Mouse (Mus musculus) neural tube, embryonic 11.5 days (tissue): ENCODE results near the gene Wnt3a. TPM values are rescaled to one million over a fixed set of nuclear protein-coding genes. Genes with fewer than 3 reads are reported as not detected.
"Not testable (repeated sequence)": the region's sequence is repeated elsewhere in the genome, so short reads cannot be mapped to it uniquely, and the experiment has no call there.

Experiments used
- ATAC-seq: fragments of 200-750 bp; cut with Nextera tagmentation; 2 replicates; pipeline ENCODE4 v1.8.0; 2017; ENCODE audit warnings: moderate number of reproducible peaks, mild to moderate bottlenecking, moderate TSS enrichment, moderate library complexity; ENCODE audit not compliant: insufficient read depth, low FRiP score, low TSS enrichment
- DNase-seq: peaks from one replicate; pipeline ENCODE4 v3.0.0-alpha.2; 2015; ENCODE audit warnings: low spot score
- H3K27ac ChIP-seq: fragments of 300-500 bp; sonication (generic); 2 replicates; pipeline ENCODE4 v1.5.1; 2014; ENCODE audit warnings: low read depth, mild to moderate bottlenecking, low read length
- H3K27me3 ChIP-seq: fragments of 300-500 bp; sonication (generic); 2 replicates; pipeline ENCODE4 v1.6.1; 2014; ENCODE audit warnings: mild to moderate bottlenecking, low read length, mixed read lengths; ENCODE audit not compliant: control insufficient read depth, insufficient read depth
- H3K36me3 ChIP-seq: fragments of 300-500 bp; sonication (generic); 2 replicates; pipeline ENCODE4 v1.6.1; 2014; ENCODE audit warnings: mild to moderate bottlenecking, low read length, moderate library complexity, mixed read lengths; ENCODE audit not compliant: control insufficient read depth, insufficient read depth
- H3K4me1 ChIP-seq: fragments of 300-500 bp; sonication (generic); 2 replicates; pipeline ENCODE4 v1.6.1; 2014; ENCODE audit warnings: low read length, mixed read lengths; ENCODE audit not compliant: control insufficient read depth, insufficient read depth
- H3K4me2 ChIP-seq: fragments of 300-500 bp; sonication (generic); 2 replicates; pipeline ENCODE4 v1.6.1; 2014; ENCODE audit warnings: low read depth, mild to moderate bottlenecking, moderate library complexity
- H3K4me3 ChIP-seq: fragments of 300-500 bp; sonication (generic); 2 replicates; pipeline ENCODE4 v1.5.1; 2014; ENCODE audit warnings: low read depth, low read length
- H3K9ac ChIP-seq: fragments of 300-500 bp; sonication (generic); 2 replicates; pipeline ENCODE4 v1.6.1; 2014; ENCODE audit warnings: mild to moderate bottlenecking, low read length
- H3K9me3 ChIP-seq: fragments of 300-500 bp; sonication (generic); 2 replicates; pipeline ENCODE4 v1.6.1; 2016; ENCODE audit warnings: low read length; ENCODE audit not compliant: control insufficient read depth
- WGBS: fragments of 180-500 bp; shearing (Covaris S2); extraction: QIAGEN DNeasy Blood & Tissue Kit; methylation state at CpG from one replicate; pipeline ENCODE4 v1.1.7; 2014; 5-methylcytosine and 5-hydroxymethylcytosine counted together
- polyA plus RNA-seq: library from polyadenylated mRNA; unstranded; fragments of >200 nt; fragmentation: Nextera tagmentation; extraction: Ambion mirVana; gene quantifications from 2 replicates; pipeline ENCODE4 v1.2.1, GENCODE M21; 2014

Wnt3a gene
- polyA plus RNA-seq, 1 experiment from 2014 or later: 3.3 TPM

- no peaks in the 10 kb centered on the region for H3K9me3 ChIP-seq
- H3K4me3 ChIP-seq: no peak overlapping the region
- peaks cover 22% of the 10 kb centered on the region for H3K4me1 ChIP-seq
- no peaks in the 10 kb centered on the region for H3K36me3 ChIP-seq
- no peak overlapping the region for H3K9ac ChIP-seq
- no peak overlapping the region for H3K4me2 ChIP-seq
- 45% methylated on average over 22 of the region's 22 CpGs for WGBS
- DNase-seq: no peak
- H3K27me3 ChIP-seq: peaks cover 47% of the 10 kb centered on the region
- ATAC-seq: no peak
- H3K27ac ChIP-seq: no peak overlapping the region
Observed at GRCm38 (mm10) chr11:59305008-59305820, 14.7 kb upstream of the Wnt3a start.

GRCm38 (mm10) chr11:59302700-59303569 lies 12.4 kb upstream of the Wnt3a start:
- no peaks in the 10 kb centered on the region for H3K36me3 ChIP-seq
- no peak overlapping the region for H3K9ac ChIP-seq
- H3K4me1 ChIP-seq: peaks cover 9% of the 10 kb centered on the region
- no peak for ATAC-seq
- WGBS: 38% methylated on average over 5 of the region's 10 CpGs
- H3K4me2 ChIP-seq: no peak overlapping the region
- peak; percentile 82 for DNase-seq
- no peak overlapping the region for H3K4me3 ChIP-seq
- H3K27ac ChIP-seq: no peak overlapping the region
- H3K27me3 ChIP-seq: peaks cover 37% of the 10 kb centered on the region
- no peaks in the 10 kb centered on the region for H3K9me3 ChIP-seq

- H3K4me2 ChIP-seq, H3K27ac ChIP-seq, ATAC-seq, H3K36me3 ChIP-seq, H3K9ac ChIP-seq, H3K4me3 ChIP-seq, H3K9me3 ChIP-seq, H3K4me1 ChIP-seq, DNase-seq: not testable (repeated sequence)
- 71% methylated on average over 2 of the region's 2 CpGs for WGBS
- H3K27me3 ChIP-seq: peaks cover 19% of the 10 kb centered on the region
Observed at GRCm38 (mm10) chr11:59301053-59301452, 10.5 kb upstream of the Wnt3a start.

- DNase-seq: no peak
Observed at GRCm38 (mm10) chr11:59300185-59300584, 9.6 kb upstream of the Wnt3a start.

GRCm38 (mm10) chr11:59297941-59298340 lies 7.4 kb upstream of the Wnt3a start:
- Histone ChIP-seq H3K4me1 (no peaks in the 10 kb centered on the region), H3K9ac (no peak overlapping the region), H3K27ac (no peak overlapping the region), H3K36me3 (no peaks in the 10 kb centered on the region), H3K27me3 (peaks cover 4% of the 10 kb centered on the region), H3K4me3 (no peak overlapping the region), H3K9me3 (no peaks in the 10 kb centered on the region), H3K4me2 (no peak overlapping the region)
- ATAC-seq (no peak), DNase-seq (peak; percentile 60)
- 22% methylated on average over 7 of the region's 7 CpGs for WGBS

More at GRCm38 (mm10) chr11:59300185-59300584, 9.6 kb upstream of the Wnt3a start:
- H3K4me1 ChIP-seq: no peaks in the 10 kb centered on the region
- H3K9ac ChIP-seq: no peak overlapping the region
- H3K9me3 ChIP-seq: no peaks in the 10 kb centered on the region
- no peak overlapping the region for H3K27ac ChIP-seq
- no peak for ATAC-seq
- no peak overlapping the region for H3K4me2 ChIP-seq
- H3K4me3 ChIP-seq: no peak overlapping the region
- no peaks in the 10 kb centered on the region for H3K36me3 ChIP-seq
- WGBS: 28% methylated on average over 3 of the region's 3 CpGs
- peaks cover 10% of the 10 kb centered on the region for H3K27me3 ChIP-seq

GRCm38 (mm10) chr11:59293616-59294015 lies 3.1 kb upstream of the Wnt3a start:
- Histone ChIP-seq H3K4me2 (no peak overlapping the region), H3K36me3 (no peaks in the 10 kb centered on the region), H3K4me3 (no peak overlapping the region), H3K9ac (no peak overlapping the region), H3K27me3 (peaks cover 47% of the 10 kb centered on the region), H3K9me3 (no peaks in the 10 kb centered on the region), H3K4me1 (0 out of 2 replicates have a peak, but pooled peaks cover 5% of the 10 kb centered on the region), H3K27ac (no peak overlapping the region)
- ATAC-seq (no peak), DNase-seq (peak; percentile 68)
- WGBS: 24% methylated on average over 7 of the region's 7 CpGs

- WGBS: 0% methylated on average over 25 of the region's 25 CpGs
- H3K27ac ChIP-seq: no peak overlapping the region
- DNase-seq: peak; percentile 14
Observed at GRCm38 (mm10) chr11:59289706-59290105, 846 bp downstream of the Wnt3a start.

GRCm38 (mm10) chr11:59284146-59284545 lies 6.4 kb downstream of the Wnt3a start:
- DNase-seq: no peak

More at GRCm38 (mm10) chr11:59289706-59290105, 846 bp downstream of the Wnt3a start:
- H3K4me3 ChIP-seq: peak overlapping the region; percentile 24
- no peak overlapping the region for H3K9ac ChIP-seq
- peak overlapping the region; percentile 35 for H3K4me2 ChIP-seq
- 0 out of 2 replicates have a peak, but pooled peaks cover 5% of the 10 kb centered on the region for H3K4me1 ChIP-seq
- H3K36me3 ChIP-seq: no peaks in the 10 kb centered on the region
- ATAC-seq: no peak
- H3K9me3 ChIP-seq: no peaks in the 10 kb centered on the region
- H3K27me3 ChIP-seq: peaks cover 66% of the 10 kb centered on the region

More at GRCm38 (mm10) chr11:59284146-59284545, 6.4 kb downstream of the Wnt3a start:
- 40% methylated on average over 14 of the region's 14 CpGs for WGBS
- peaks cover 24% of the 10 kb centered on the region for H3K27me3 ChIP-seq
- H3K9me3 ChIP-seq: no peaks in the 10 kb centered on the region
- ATAC-seq: no peak
- H3K4me1 ChIP-seq: 0 out of 2 replicates have a peak, but pooled peaks cover 1% of the 10 kb centered on the region
- no peak overlapping the region for H3K9ac ChIP-seq
- no peak overlapping the region for H3K27ac ChIP-seq
- H3K4me3 ChIP-seq: no peak overlapping the region
- H3K36me3 ChIP-seq: no peaks in the 10 kb centered on the region
- H3K4me2 ChIP-seq: no peak overlapping the region
